Mouse (Mus musculus) urinary bladder, adult 2 months (tissue): Measurements from ENCODE around the gene Gm7271. TPM values are rescaled to one million over a fixed set of nuclear protein-coding genes. Genes with fewer than 3 reads are reported as not detected.

Source experiments
- polyA plus RNA-seq: library from polyadenylated mRNA; depleted of rRNA; stranded (reverse); fragments of >200 nt; gene quantifications from 2 replicates; pipeline ENCODE4 v1.2.3, GENCODE M21; 2012; rRNA removed

Gm7271 gene
- polyA plus RNA-seq, 1 experiment = not detected

Other genes with a start within 250 kb of the Gm7271 start
- gene Clock, start 179.2 kb upstream of the Gm7271 start, polyA plus RNA-seq = 12.7 and 14.5 TPM in 2 replicates
- gene Pdcl2, start 152.9 kb upstream of the Gm7271 start, polyA plus RNA-seq = not detected in 2 replicates
- gene Nmu, start 120.3 kb upstream of the Gm7271 start, polyA plus RNA-seq = not detected in 2 replicates
- 54.8 and 62.0 TPM in 2 replicates for gene Exoc1, start 45.3 kb downstream of the Gm7271 start, polyA plus RNA-seq
- gene Cep135, start 104.7 kb downstream of the Gm7271 start, polyA plus RNA-seq = 3.6 and 3.9 TPM in 2 replicates
- gene C530008M17Rik, start 172.5 kb downstream of the Gm7271 start, polyA plus RNA-seq = 3.2 and 3.9 TPM in 2 replicates